Mouse (Mus musculus): Measurements from ENCODE around the gene 1810010D01Rik.

The 1810010D01Rik gene

GRCm38 (mm10) chr7:145176750-145177589 is 30.9 kb downstream of the 1810010D01Rik start:
- DNase-seq (ENCODE audit: low spot score in 2 of 2): no peak

- DNase-seq (ENCODE audit: low spot score in 2 of 2): no peak
These were observed 34.4 kb downstream of the 1810010D01Rik start for GRCm38 (mm10) chr7:145173563-145173962.

GRCm38 (mm10) chr7:145173116-145173515 is 34.8 kb downstream of the 1810010D01Rik start:
- DNase-seq (ENCODE audit: low spot score in 2 of 2): no peak

GRCm38 (mm10) chr7:145169703-145170102 is 38.2 kb downstream of the 1810010D01Rik start:
- DNase-seq (ENCODE audit: low spot score in 2 of 2): no peak

- DNase-seq (ENCODE audit: low spot score in 2 of 2): no peak
These were observed 48.4 kb downstream of the 1810010D01Rik start for GRCm38 (mm10) chr7:145159283-145160240.
